Comparison of ENCODE assay signal across 8 mouse cellular contexts in genomic region chr11:80562479-80562878, GRCm38 (mm10).
A peak's percentile ranks its signal among the peaks of the same experiment; 100 is the strongest.
DNase-seq lines count a peak whose midpoint lies in the region; ATAC-seq and TF ChIP-seq lines count a peak whose summit lies in the region.

No protein-coding gene starts in this region.

- no peak for TF ChIP-seq POLR2A in heart, adult 2 months (IDR thresholded peaks at IDR 0.05; ENCODE audit: insufficient read depth, low read depth, low read length)

- no peak for TF ChIP-seq EP300 in heart, adult 2 months (IDR thresholded peaks at IDR 0.05; ENCODE audit: insufficient read depth, low read depth, low read length)
- no peak for TF ChIP-seq EP300 in lung, postnatal 0 days (IDR thresholded peaks at IDR 0.05)

- H3K9me3 ChIP-seq in lung, postnatal 0 days (ENCODE audit: low read length): no peaks in the 10 kb centered on the region

- peak; percentile 47 for TF ChIP-seq CTCF in heart, adult 2 months (IDR thresholded peaks at IDR 0.05)
- TF ChIP-seq CTCF in lung, postnatal 0 days (IDR thresholded peaks at IDR 0.05): peak; percentile 52

- no peak overlapping the region for H3K9ac ChIP-seq in heart, adult 2 months (ENCODE audit: low read depth, low read length)
- no peak overlapping the region for H3K9ac ChIP-seq in lung, postnatal 0 days (replicated peaks; ENCODE audit: low read depth)

- H3K79me2 ChIP-seq in heart, adult 2 months (replicated peaks; ENCODE audit: control insufficient read depth, insufficient read depth, low read length): no peaks in the 10 kb centered on the region

- H3K27me3 ChIP-seq in heart, adult 2 months (ENCODE audit: control insufficient read depth, insufficient read depth, low read length): no peaks in the 10 kb centered on the region
- no peaks in the 10 kb centered on the region for H3K27me3 ChIP-seq in lung, postnatal 0 days (replicated peaks; ENCODE audit: insufficient read depth, low read length)

- DNase-seq in heart, adult 2 months: no peak
- DNase-seq in heart, postnatal 25 days (ENCODE audit: low spot score): no peak
- peak; percentile 65 for DNase-seq in right cerebral cortex, postnatal 10 days (ENCODE audit: low spot score in 2 of 2)
- DNase-seq in right cerebral cortex, adult 18-20 months: no peak
- DNase-seq in lung, postnatal 0 days (ENCODE audit: low spot score): no peak
- peak; percentile 76 for DNase-seq in thymus, postnatal 25 days
- no peak for DNase-seq in left cerebral cortex, adult 18-20 months (ENCODE audit: low spot score in 2 of 2)
- no peak for DNase-seq in urinary bladder, postnatal 25 days (ENCODE audit: low spot score)

- no peak overlapping the region for H3K4me2 ChIP-seq in lung, postnatal 0 days (replicated peaks; ENCODE audit: low read depth, low read length)

- no peak overlapping the region for H3K4me3 ChIP-seq in heart, adult 2 months
- no peak overlapping the region for H3K4me3 ChIP-seq in lung, postnatal 0 days (ENCODE audit: low read depth, low read length)

- intact Hi-C loops in heart, adult 2 months (cut with DNase I): no loop called here
- intact Hi-C loops in heart, postnatal 25 days (cut with DNase I): no loop called here

- H3K36me3 ChIP-seq in heart, adult 2 months (ENCODE audit: control insufficient read depth, insufficient read depth, low read length): peaks cover 3% of the 10 kb centered on the region; the same call in 1 of the 2 replicates
- no peaks in the 10 kb centered on the region for H3K36me3 ChIP-seq in lung, postnatal 0 days (ENCODE audit: insufficient read depth, low read length)

- no peak overlapping the region for H3K27ac ChIP-seq in heart, adult 2 months
- H3K27ac ChIP-seq in lung, postnatal 0 days (ENCODE audit: low read length): no peak overlapping the region

- ATAC-seq in lung, postnatal 0 days: no peak

- H3K4me1 ChIP-seq in heart, adult 2 months (ENCODE audit: control insufficient read depth, insufficient read depth, low read length): peaks cover 4% of the 10 kb centered on the region; the same call in 1 of the 2 replicates
- no peaks in the 10 kb centered on the region for H3K4me1 ChIP-seq in lung, postnatal 0 days (ENCODE audit: insufficient read depth, low read depth, low read length)

- WGBS in heart, adult 2 months: 44% methylated on average over 3 of the region's 3 CpGs
- 52% methylated on average over 3 of the region's 3 CpGs for WGBS in lung, postnatal 0 days

Comparison
In these comparisons a context has a peak if more than half of its experiments do, and no peak if none do; other contexts are left out.
1. DNase-seq: peak in right cerebral cortex, postnatal 10 days (2 of 2) and thymus, postnatal 25 days (single experiment); none in heart, adult 2 months (0 of 2), heart, postnatal 25 days (single experiment), right cerebral cortex, adult 18-20 months (single experiment), lung, postnatal 0 days (single experiment), left cerebral cortex, adult 18-20 months (0 of 2) and urinary bladder, postnatal 25 days (single experiment).